Mouse (Mus musculus) right cerebral cortex, postnatal 36 days (tissue): Measurements from ENCODE around the gene Lhcgr.

Source experiments
- DNase-seq, 2 experiments: peaks; one replicate each; pipeline ENCODE4 v3.0.0; 2022; ENCODE audit warnings: low spot score in 2 of 2, mixed read lengths in 1 of 2

Lhcgr gene

DNA sequence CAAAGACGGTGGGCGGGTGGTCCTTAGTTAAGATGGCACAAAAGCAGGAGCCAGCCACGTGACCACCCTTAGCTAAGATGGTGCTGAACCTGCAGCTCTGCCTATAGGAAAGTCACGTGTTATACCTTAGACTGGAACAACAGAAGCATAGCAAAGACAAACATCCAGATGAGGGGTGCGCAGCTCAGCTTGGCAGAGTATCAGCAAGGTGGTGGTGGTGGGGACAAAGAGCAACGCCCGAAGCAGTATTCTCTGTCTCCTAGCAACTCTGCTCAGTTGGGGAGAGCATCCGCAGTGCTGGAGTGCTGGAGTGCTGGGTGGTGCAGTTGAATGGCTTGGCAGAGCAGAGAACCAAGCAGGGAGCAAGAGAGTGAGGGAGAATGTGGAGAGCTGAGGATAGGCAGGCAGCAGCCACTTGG is 85.5 kb downstream of the Lhcgr start:
- no peak for DNase-seq

DNA sequence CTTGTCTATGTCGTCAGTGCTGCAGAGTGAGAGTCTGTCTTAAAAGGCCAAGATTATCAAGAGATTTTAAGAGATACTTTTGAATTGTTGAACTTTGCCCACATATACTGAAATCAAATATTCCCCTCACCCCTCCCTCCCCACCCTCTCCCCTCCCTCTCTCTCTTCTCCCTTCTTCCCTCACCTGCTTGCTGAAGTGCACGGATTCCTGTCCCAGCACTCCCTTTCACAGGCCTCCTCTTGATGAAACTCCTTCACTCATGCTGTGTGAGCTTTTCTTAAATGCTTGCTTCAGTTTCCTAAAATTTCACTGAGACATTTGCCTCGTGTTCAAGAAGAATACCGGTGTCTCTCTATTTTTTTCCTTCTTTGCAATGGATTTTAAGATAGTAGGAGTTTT is 88.7 kb downstream of the Lhcgr start:
- no peak for DNase-seq

DNA sequence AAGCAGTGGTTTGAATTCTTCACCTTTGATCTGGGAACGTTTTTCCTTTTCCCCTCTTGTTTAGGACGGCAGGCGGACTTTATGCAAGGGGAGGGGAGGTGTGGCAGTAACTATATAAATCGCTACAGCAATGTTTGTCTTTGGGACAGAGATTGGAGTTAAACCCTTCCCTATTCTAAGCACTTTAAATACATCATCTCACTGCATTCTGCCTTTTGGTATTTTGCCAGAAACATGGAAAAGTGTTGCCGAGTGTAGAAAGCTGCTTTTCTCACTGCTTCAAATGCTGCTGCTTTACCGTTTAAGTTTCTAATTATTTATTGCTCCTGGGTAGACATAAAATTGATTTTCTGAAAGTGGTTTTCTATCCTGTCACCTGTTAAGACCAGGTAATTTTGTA is 89.4 kb downstream of the Lhcgr start:
- DNase-seq, result no peak

DNA sequence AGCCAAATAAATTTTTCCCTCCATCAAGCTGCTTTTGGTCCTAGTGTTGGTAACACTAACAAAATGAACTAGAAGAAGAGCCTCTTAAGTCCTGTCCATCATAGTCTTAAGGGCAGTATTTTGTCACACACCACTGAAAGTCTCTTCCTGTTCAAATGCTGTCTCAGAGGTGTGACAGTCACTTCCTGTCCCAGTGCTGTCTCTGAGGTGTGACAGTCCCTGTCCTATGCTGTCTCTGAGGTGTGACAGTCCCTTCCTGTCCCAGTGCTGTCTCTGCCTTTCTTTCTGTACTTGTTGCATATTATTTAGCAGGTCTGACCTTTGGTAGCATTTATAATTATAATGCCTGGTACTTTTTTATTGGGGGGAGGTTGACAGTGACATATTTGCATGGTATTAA is 90.9 kb downstream of the Lhcgr start:
- DNase-seq, result no peak

DNA sequence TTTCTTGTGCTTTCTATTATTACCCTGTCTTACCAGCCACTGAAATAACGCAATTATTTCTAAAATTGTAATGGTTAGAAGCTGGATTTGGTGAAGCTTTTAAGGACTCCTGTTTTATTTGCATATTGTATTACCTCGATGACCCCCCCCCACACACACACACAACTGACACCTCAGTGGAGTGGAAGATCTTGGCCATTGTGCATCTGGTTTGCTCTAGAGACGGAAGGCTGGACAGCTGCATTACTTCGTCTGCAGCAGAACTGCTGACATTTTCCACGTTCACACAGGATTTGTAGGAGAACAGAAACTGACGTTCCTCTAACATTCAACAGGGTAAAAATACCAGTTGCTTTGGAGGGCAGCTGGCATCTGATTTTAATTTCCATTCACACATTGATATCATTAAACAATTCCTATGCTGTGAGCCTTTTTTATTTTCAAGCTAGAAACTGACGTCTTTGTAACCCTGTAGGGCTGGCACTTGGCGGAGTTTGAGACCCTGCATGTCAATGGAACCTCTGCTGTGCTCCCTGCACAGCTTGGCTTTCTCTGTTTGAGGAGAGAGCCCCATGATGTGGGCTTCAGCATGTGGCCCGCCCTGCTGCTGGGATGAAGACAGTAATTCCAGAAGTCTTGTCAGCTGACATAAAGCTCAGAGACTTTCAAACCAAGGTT is 95.0 kb downstream of the Lhcgr start:
- no peak for DNase-seq

DNA sequence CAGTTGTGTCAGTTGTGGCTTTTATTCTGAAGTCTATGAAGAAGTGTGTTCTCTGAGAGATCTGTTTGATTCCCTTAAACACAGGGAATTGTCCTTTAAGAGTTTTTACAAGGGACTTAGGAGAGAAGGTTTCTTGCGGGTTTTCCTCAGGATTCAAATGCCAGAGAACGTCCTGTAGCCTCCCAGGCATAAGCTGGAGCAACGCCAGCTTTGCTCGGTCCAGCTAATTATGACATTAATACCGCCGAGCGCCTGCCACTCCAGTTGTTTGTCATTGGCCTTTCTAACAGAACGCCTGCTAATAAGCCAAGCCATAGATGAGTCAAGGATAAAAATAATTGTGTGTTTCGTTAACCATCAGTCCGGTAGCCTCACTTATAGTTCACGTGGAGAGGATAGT is 103.6 kb downstream of the Lhcgr start:
- DNase-seq, result no peak

DNA sequence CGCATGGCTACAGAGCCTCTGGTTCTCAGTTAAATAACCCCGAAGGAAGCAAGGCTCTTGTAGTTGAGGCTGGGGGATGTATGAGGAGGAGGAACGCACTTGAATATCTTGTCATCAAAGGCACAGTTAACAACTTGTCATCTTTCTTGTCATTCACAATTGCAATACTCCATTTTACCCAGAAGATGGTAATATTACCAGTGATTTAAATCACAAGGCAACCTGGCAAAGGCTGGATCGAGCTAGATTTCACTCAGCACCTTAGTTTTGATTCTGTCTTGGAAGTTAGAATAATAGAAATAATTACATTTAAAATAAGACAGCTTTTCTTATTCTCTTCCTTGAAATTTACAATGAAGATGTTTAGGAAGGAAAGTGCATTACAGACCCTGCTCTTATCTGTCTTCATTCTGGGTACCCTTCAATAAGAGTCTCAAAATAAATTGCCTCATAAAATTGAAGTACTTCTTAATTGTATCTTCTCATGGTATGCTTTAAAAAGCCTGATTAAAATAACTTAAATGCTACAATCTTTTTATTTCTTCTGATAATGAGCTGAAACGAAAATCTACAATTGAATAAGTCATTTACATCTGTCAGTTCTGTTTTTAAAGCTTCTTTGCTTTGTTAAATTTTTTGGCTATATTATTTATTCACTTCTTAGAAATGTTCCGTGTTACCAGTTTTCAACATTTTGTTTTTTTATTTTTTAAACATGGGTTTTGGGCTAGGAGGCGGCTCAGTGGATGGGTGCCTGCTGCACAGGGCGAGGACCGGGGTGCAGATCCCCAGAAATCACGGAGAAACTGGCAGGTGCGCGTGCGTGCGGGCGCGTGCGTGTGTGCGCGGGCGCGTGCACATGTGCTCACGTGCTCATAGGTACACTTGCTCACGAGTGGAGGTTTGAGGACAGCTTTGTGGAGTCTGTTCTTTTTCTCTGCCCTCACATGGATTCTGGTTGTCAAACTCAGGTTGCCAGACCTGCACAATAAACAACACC is 116.2 kb downstream of the Lhcgr start:
- no peak for DNase-seq

DNA sequence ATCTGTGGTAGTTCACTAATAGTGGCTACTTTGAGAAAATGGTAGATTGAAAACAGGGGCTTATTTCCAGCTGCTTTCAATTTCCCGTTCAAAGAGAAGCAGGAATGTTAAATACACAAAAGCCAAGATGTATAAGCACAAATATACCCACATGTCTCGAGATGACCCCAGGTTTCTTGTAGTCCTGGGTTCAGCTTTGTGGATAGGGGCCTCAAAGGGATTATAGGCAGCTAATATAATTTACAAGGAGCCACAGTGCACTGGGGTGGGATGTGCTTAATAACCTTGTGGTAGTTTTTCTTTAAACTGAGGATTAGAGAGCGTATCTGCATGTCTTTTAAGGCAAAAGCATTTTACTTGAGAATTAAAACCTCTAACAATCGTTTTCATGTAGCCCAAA is 121.0 kb downstream of the Lhcgr start:
- no peak for DNase-seq

DNA sequence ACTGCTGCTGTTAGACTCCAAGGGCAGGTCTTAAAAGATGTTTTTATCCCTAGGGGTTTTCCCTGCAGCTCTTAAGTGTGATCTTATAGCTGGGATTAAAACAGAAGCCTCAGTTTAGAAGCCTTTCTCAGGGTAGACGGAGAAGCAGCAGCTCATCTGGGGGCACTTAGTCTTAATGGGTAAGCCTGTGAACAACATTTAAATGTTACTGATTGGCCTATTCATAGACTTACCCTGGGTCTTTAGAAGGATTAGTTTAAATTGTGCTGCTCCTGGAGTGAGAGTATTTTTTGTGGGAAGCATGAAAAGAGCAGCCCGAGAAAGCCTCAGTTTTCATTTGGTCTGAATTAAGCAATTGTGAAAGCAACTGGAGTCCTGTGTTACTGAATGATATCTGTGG is 121.9 kb downstream of the Lhcgr start:
- DNase-seq, result no peak

DNA sequence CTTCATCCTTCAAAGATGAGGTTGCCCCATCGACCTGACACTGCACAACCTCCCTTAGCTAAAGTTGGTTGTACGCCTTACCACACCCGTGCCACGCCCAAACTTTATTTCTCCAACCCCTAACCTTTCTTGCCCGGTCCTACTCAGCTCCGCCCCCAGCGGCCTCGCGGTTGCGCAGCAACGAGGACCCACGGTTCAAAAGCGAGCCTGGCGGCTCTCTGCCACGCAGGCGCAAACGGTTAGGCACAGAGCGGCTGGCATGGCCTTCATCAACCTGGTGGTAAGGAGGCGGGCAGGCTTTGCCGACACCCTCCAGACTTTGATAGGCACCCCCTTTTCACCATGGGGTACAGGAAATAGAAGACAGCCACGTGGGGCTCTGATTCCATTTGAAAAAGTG is 123.3 kb downstream of the Lhcgr start, which contains the start of gene Gtf2a1l:
TSS of gene Gtf2a1l (plus strand) at position 209 of the 400 bp plus-strand sequence.
- peak in 1 of 2 experiments; percentile 35 for DNase-seq
